Mouse (Mus musculus) gastrocnemius, adult 2 months (tissue): ENCODE results near the gene Pafah2. TPM values are rescaled to one million over a fixed set of nuclear protein-coding genes. Genes with fewer than 3 reads are reported as not detected.

Source experiments
- DNase-seq: peaks from one replicate; pipeline ENCODE4 v3.0.0; 2022
- H3K27ac ChIP-seq: fragments of 200-600 bp; 2 replicates; pipeline ENCODE4 v1.8.1; 2022; ENCODE audit warnings: mild to moderate bottlenecking
- H3K4me3 ChIP-seq: fragments of 200-600 bp; 2 replicates; pipeline ENCODE4 v1.8.1; 2022; ENCODE audit warnings: mild to moderate bottlenecking, moderate library complexity
- CTCF ChIP-seq: fragments of 200-600 bp; IDR thresholded peaks from 2 replicates; pipeline ENCODE4 v1.8.1; 2022; ENCODE audit warnings: antibody characterized with exemption, mild to moderate bottlenecking, moderate library complexity
- intact Hi-C: fragments of 180-260 bp; cut with DNase I; formaldehyde crosslinking; loops from one replicate; pipeline ENCODE4 v1.15.1; 2025
- total RNA-seq, 2 experiments: library from RNA; stranded (reverse); gene quantifications; 2 replicates each; pipeline ENCODE4 v1.2.3; 2021

Gene Pafah2
- total RNA-seq, 2 experiments from 2014 or later = 2.6 to 4.0 TPM

DNA sequence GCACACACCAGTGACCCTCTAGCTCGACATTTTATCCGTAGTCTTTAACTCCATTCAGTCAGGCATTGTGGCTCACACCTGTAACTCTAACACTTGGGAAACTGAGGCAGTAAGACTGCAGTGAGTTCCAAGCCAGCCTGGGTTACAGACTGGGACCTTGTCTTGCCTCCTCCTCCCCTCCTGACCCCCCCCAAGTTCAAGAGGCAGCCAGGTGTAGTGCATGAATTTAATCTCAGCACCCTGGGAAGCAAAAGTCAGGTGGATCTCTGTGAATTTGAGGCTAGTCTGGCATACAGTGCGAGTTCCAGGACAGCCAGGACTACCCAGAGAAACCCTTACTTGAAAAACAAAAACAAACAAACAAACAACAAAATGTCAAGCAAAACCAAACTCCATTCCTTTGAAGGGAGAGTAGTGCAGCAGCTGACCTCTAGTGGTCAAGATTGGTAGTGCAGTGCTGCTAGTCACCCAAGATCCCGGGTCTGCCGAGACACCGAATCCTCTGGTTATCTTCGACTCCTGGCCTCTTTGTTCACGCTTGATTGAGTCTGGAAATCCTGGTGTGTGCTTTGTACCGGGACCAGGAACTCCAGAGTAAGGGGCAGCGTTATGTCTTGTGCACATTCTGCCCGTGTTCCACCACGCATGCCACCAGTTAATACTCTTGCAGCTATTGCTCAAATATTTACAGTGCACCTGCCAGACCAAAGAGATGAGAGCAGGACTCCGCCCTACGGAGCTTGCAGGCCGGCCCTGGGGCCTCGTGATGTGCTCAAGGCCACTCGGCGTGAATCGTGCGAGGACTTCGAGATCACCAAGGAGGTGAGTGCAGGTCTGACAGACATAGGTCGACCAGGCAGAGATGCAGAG, 39.3 kb upstream of the Pafah2 start:
- Histone ChIP-seq H3K4me3 (peak overlapping the region; percentile 35), H3K27ac (peak overlapping the region; percentile 93)
- intact Hi-C loops = loop anchor here (2.0 to 5.0 kb wide), 2 partner anchors 42 to 65 kb away; partner anchors contain the start of gene Trim63
- no peak; the same call in 1 of the 2 replicates for TF ChIP-seq CTCF
- peak; percentile 82 for DNase-seq

- H3K27ac ChIP-seq = peak overlapping the region; percentile 93; the same call in 1 of the 2 replicates
- H3K4me3 ChIP-seq = no peak overlapping the region
- no peak for DNase-seq
- no peak for TF ChIP-seq CTCF
- intact Hi-C loops = loop anchor here (2.0 to 5.0 kb wide), 2 partner anchors 43 to 65 kb away; partner anchors contain the start of gene Trim63
Observed at GRCm38 (mm10) chr4:134357461-134357771, 38.7 kb upstream of the Pafah2 start.

- H3K27ac ChIP-seq = no peak overlapping the region
- TF ChIP-seq CTCF = no peak
- intact Hi-C loops = loop anchor here (5.0 kb wide), 1 partner anchor 67 kb away; no protein-coding TSS in a partner anchor
- DNase-seq = peak; percentile 4
- no peak overlapping the region for H3K4me3 ChIP-seq
Observed at GRCm38 (mm10) chr4:134359649-134360048, 36.5 kb upstream of the Pafah2 start.

GRCm38 (mm10) chr4:134361215-134361614, 34.9 kb upstream of the Pafah2 start:
- intact Hi-C loops = no loop called here
- TF ChIP-seq CTCF = no peak
- Histone ChIP-seq H3K4me3 (no peak overlapping the region), H3K27ac (no peak overlapping the region)
- DNase-seq = peak; percentile 6

DNA sequence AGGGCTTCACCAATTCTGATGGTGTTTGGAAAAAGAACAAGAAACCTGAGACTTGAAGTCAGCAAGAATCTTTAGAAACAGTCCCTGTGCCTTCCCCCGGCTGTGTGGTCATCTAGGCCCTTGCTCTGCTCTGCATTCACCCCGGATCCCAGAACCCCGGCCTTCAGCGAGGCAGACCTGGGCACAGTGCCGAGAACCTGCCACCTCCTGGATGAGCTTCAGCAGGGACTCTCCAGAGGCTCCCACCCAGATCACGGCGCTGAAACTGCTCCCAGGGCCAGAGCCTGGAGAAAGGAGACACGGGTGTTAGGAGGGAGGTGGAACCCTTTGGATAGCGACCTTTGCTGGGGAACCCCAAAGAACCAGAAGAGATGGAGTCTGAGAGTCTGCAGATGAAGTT, 34.0 kb upstream of the Pafah2 start:
- TF ChIP-seq CTCF = no peak
- intact Hi-C loops = no loop called here
- Histone ChIP-seq H3K4me3 (no peak overlapping the region), H3K27ac (no peak overlapping the region)
- DNase-seq = peak; percentile 27

DNA sequence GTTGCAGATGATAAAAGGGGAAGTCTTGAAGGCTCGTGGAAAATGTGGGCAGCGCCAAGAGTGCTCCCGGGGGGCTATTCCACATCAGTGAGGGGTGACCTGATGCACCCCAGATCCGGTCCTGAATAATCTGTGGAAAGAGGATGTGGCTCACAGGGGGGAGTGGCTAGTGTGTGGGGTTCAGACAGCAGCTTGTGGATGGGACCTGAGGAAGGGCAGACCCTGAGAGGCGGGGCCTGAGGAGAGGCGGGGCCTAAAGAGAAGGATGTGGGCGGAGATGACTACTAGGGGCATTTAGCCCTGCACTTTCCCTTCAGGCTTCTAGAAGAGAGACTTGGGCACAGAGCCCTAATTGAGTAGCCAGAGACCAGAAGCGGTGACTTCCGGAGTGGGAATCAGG, 33.5 kb upstream of the Pafah2 start:
- Histone ChIP-seq H3K27ac (no peak overlapping the region), H3K4me3 (peak overlapping the region; percentile 50)
- no peak for TF ChIP-seq CTCF
- peak; percentile 43 for DNase-seq
- intact Hi-C loops = no loop called here

- Histone ChIP-seq H3K4me3 (no peak overlapping the region), H3K27ac (no peak overlapping the region)
- no peak for DNase-seq
- intact Hi-C loops = no loop called here
- TF ChIP-seq CTCF = no peak
Observed at GRCm38 (mm10) chr4:134365280-134365679, 30.8 kb upstream of the Pafah2 start.

DNA sequence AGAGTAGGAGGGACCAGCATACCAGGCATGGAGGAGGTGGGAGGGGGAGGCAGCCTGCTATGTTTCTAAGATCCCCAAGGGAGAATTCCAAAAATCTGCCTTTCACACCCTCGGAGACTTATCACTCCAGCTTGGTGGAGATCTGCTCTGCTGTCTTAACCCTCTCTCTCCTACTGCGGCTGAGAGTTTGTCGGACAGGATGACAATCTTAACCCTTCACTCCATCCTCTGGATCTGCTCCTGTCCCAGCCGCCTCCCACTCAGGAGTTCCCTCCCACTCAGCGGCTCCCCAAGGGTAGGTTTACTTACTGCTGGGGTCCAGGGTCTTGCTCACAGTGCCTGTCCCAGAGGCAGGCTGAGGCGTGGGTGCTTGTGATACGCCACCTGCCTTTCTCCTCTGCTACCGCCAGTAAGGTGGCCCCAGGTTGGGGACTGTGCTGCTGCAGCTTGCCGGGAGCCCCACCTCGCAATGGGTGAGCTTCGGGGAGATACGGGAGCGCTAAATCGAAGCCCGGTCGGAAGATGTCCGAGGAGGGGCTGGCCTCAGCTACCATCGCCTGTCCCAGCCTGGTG, 25.4 kb upstream of the Pafah2 start:
- intact Hi-C loops = loop anchor here (5.0 kb wide), 1 partner anchor 118 kb away; the partner anchor contains the start of gene Grrp1
- peak overlapping the region; percentile 72 for H3K4me3 ChIP-seq
- TF ChIP-seq CTCF = no peak; the same call in 1 of the 2 replicates
- DNase-seq = peak; percentile 34
- peak overlapping the region; percentile 92 for H3K27ac ChIP-seq

DNA sequence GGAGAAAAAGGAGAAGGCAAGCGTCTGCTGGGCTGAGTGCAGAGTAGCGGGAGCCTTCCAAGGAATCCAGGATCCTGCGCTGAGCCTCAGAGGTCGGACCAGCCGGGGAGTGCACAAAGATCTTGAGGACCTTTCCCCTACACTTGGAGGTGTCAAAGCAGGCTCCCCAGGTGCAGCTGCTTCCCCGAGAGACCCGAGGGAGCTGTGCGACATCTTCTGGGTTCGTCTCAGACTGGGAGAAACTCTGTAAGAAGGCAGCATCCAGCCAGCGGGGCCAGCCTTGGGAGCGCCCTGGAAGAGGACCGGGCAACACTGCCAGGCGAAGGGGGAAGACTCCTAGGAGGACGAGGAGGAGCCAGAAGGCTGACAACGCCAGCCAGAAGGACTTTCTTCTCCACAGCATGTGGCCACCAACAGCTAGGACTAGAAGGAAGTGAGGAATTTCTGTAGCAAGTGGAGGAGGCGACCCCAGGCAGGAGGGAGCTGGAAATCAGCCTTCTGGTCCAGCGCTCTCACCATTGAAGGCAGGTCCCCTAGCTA, 24.7 kb upstream of the Pafah2 start:
- DNase-seq = peak; percentile 61

DNA sequence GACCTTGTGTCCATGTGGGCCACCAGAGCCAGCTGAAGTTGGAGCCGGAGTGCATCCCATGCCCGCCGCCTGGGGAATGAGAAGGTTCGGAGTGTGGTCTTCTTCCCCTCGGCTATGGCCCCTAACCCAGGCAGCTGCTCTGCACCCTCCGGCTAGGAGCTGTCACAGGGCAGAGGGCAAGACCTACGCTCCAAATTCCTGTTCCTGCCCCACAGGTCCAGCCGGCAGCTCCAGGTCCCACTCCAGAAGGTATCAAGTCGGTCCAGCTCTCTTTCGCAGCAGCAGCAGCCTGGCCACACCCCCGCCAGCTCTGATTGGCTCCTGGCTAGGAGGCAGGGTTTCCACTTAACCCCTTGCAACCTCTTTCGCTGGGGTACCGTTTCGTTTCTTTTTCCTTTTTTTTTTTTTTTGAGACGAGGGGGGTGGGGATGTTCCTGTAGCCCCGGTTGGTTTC, 23.8 kb upstream of the Pafah2 start:
- no peak for TF ChIP-seq CTCF
- peak overlapping the region; percentile 72 for H3K4me3 ChIP-seq
- intact Hi-C loops = loop anchor here (5.0 kb wide), 1 partner anchor 120 kb away; the partner anchor contains the start of gene Grrp1
- peak; percentile 92 for DNase-seq
- H3K27ac ChIP-seq = peak overlapping the region; percentile 92

More for the DNA sequence above, 24.7 kb upstream of the Pafah2 start:
- peak overlapping the region; percentile 72 for H3K4me3 ChIP-seq
- intact Hi-C loops = loop anchor here (5.0 kb wide), 1 partner anchor 119 kb away; the partner anchor contains the start of gene Grrp1
- TF ChIP-seq CTCF = no peak
- peak overlapping the region; percentile 92 for H3K27ac ChIP-seq

DNA sequence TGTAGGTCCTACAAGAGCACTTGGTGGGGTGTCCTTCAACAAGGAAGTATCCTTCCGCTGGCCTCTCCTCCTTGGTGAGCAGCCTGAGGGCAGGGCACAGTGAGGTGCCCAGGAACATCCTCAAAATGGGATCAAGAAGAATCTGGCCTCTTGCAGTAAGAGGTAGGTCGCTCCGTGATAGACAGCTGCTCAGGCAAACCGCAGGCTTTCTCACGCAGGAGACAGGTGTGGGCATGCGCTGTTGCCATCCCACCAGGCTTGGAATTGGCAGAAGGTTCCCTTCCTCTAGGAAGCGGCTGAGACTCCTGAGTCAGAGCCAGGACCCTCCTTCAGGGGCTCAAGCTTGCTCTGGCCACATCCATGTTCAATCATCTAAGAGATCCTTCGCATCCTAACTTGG, 22.8 kb upstream of the Pafah2 start:
- no peak overlapping the region; the same call in 1 of the 2 replicates for H3K27ac ChIP-seq
- intact Hi-C loops = loop anchor here (5.0 kb wide), 1 partner anchor 121 kb away; the partner anchor contains the start of gene Grrp1
- H3K4me3 ChIP-seq = no peak overlapping the region
- TF ChIP-seq CTCF = no peak
- DNase-seq = no peak

DNA sequence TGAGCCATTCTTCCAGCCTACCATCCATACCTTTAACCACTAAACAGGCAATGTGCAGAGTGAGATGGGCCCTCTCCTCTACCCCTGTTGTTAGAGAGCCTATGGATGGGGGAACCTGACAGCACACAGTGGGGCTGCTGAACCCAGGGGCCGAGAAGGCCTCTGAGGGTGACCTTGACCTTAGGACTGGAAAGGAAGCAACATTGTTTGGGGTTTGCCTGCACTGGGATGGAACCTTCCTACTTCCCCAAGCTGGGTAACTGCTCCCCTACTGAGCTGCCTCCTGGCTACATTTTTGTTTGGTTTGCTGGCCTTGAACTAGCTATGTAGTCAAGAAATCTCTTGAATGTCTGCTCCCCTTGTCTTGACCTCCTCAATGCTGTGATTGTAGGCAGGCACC, 21.8 kb upstream of the Pafah2 start:
- no peak for DNase-seq
- no peak for TF ChIP-seq CTCF
- intact Hi-C loops = loop anchor here (5.0 kb wide), 1 partner anchor 122 kb away; the partner anchor contains the start of gene Grrp1
- no peak overlapping the region for H3K4me3 ChIP-seq
- no peak overlapping the region for H3K27ac ChIP-seq
